Mouse (Mus musculus) cerebellum, adult 11 months (tissue): Measurements from ENCODE around the gene Pml.

Source experiments
- DNase-seq: peaks from one replicate; pipeline ENCODE4 v3.0.0; 2022

Pml gene

GRCm38 (mm10) chr9:58231746-58232145, 17.8 kb downstream of the Pml start:
- no peak for DNase-seq

DNA sequence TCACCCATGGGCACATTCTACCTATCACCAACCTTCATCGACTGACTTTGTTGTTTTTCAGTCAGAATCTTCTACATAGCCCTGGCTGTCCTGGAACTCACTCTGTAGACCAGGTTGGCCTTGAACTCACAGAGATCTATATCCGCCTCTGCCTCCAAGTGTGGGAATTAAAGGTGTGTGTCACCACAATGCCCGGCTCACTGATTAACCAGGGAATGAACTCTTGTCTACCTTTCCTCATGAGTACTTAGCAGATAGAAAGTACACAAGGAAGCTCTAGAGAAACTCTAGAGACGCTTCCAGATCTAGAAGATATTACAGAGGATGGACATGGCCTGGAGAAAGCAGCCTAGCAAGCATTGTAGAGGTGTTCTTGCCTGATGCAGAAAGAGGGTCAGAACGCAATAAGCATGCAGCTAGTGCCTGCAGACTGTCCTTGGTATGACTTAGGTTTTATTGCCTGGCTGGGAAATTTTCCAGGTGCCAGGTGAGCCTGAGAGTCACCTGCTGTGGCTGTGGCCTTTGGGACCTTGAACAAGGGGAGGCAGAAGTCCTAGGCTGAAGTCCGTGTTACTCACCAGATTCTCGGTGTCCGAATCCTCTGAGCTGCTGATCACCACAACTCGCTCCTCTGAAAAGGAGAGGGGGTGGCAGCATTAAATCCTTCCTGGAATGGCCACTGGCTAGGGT, 20.7 kb downstream of the Pml start:
- no peak for DNase-seq

DNA sequence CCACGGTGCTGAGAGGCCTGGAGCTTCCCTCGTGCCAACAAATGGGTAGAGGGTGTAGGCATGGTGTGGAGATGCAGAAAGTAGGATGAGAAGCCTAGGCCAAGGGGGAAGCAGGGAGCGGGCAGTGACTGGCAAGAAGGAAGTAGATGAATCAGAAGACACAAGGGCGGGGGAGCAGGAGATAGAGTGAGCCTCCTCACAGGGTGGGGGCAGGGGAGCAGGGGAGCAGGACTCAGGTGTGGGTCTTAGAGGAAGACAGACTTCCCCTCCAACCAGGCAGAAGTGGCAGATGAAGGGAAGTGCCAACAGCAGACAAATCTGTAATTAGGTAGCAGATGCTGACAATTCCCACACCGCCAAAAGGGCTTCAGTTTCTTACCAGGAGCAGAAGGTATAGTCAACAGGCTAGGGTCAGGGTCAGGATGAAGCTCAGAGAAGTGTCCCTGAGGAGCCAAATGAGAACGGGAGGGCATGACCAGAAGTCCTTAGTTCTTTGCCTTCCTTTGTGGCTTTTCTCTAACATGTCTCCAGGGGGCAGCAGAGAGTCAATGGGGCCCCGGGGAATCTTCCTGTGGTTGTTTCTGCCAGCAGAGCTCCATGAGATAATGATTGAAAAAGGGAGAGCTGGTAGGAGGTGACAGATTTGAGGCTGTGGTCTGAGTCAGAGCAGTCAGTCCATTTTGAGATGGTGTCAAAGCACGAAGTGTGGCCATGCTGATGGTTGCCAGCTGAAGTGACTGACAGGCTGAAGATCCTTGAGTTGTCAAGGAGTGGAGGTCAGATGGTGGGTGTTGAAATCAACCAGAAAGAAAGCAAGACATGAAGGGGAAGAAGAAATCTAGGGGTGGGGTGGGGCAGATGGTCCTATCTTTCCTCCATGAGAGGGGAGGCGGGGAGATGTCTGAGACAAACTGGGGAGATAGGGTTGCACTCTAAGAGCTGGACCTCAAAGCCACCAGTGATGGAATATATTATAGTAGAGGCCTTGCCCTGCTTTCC, 23.4 kb downstream of the Pml start:
- DNase-seq, result peak; percentile 33

- DNase-seq, result no peak
Measured at GRCm38 (mm10) chr9:58224356-58224755, 25.2 kb downstream of the Pml start.

DNA sequence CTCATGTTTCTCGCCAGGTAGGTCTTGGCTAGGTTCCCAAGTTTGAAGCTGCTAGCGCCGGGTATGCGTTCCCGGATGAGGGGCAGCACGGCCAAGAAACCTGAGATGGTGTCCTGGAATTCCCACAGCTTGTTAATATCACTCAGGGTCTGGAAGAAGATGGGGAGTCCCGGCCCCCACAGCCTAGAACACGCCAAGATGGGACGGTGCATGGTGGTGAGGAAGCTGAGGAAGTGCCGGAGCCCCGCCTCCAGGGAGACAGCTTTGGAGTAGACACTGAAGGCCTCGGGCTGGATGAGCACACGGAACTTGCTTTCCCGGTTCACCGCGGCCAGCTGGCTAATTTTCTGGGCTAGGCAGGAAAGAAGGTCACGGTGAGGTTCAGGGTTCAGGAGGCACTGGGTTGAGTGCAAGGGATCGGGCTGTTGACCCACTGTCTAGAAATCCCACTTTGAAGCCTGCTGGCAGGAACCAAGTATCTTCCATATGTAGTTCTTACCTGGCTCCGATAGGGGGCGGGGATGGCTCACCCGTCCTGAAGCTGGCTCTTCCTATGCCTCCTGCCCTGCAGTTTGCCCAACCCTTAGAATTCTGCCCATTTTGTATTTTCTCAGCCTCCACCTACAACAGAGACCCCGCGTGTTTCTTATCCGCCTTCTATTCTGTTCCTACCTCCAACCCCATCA, 29.2 kb downstream of the Pml start:
- peak; percentile 25 for DNase-seq

GRCm38 (mm10) chr9:58218539-58218938, 31.0 kb downstream of the Pml start:
- no peak for DNase-seq

- DNase-seq, result no peak
Measured at GRCm38 (mm10) chr9:58216402-58216801, 33.2 kb downstream of the Pml start.

GRCm38 (mm10) chr9:58214519-58215180, 34.9 kb downstream of the Pml start:
- no peak for DNase-seq

GRCm38 (mm10) chr9:58213865-58214264, 35.7 kb downstream of the Pml start:
- no peak for DNase-seq

DNA sequence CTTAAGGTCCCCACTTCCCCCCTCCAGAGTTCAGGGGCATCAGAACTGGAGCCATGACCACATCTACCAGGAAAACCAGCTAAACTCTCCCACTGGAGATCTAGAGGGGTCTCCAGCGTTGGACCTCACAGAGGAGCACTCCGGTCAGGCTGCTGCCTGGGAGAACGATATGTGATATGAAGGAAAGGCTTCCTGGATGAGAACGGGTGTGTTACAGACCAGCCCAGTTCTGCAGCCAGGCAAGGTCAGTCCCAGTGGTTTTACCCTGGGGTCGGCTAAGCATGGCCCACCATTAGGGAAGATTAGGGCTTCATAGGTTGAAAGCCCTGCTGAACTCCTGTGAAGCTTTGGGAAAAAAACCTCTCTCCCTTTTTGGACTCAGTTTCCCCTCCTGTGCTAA, 36.2 kb downstream of the Pml start:
- DNase-seq, result no peak

DNA sequence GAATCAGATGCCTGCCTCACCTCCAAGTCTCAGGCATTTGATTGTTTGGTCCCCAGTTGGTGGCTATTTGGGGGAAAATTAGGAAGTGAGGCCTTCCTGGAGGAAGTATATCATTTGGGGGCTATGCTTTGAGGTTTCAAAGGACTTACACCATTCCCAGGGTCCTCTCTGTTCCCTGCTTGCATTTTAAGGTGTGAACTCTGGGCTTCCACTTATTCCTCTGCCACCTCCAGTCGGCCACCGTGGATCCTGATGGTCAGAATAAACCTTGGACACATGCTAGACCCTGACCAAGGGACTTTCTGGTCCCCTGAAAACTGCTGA, 39.3 kb downstream of the Pml start:
- DNase-seq, result no peak

- no peak for DNase-seq
Measured at GRCm38 (mm10) chr9:58209462-58210303, 39.9 kb downstream of the Pml start.

DNA sequence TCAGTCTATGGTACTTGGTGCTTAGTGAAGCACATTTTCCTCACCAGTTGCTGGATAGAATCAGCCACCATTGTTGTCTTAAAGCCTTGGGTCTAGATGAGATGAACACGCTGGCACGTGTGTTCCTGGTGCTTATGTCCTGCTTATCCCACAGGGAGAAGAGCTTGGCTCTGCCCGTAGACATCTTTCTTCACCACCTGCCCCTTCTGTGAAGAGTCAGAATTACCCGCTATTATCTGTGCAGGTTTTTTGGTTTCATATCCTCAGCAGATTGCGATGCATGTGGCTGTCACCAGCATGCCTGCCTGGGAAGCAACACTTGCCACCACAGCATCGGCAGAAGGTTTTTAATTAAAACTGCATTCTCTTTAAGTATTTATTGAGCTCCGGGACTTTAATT, 43.6 kb downstream of the Pml start:
- DNase-seq, result no peak

GRCm38 (mm10) chr9:58204448-58205000, 45.1 kb downstream of the Pml start:
- peak; percentile 87 for DNase-seq

- peak; percentile 16 for DNase-seq
Measured at GRCm38 (mm10) chr9:58203516-58204447, 45.8 kb downstream of the Pml start, which contains the start of the genes Islr and Islr2. Gene Islr (minus strand): TSS chr9:58204306. Gene Islr2 (minus strand): TSS chr9:58204319.

GRCm38 (mm10) chr9:58202676-58203453, 46.7 kb downstream of the Pml start:
- DNase-seq, result no peak

- no peak for DNase-seq
Measured at GRCm38 (mm10) chr9:58201861-58202549, 47.6 kb downstream of the Pml start.

DNA sequence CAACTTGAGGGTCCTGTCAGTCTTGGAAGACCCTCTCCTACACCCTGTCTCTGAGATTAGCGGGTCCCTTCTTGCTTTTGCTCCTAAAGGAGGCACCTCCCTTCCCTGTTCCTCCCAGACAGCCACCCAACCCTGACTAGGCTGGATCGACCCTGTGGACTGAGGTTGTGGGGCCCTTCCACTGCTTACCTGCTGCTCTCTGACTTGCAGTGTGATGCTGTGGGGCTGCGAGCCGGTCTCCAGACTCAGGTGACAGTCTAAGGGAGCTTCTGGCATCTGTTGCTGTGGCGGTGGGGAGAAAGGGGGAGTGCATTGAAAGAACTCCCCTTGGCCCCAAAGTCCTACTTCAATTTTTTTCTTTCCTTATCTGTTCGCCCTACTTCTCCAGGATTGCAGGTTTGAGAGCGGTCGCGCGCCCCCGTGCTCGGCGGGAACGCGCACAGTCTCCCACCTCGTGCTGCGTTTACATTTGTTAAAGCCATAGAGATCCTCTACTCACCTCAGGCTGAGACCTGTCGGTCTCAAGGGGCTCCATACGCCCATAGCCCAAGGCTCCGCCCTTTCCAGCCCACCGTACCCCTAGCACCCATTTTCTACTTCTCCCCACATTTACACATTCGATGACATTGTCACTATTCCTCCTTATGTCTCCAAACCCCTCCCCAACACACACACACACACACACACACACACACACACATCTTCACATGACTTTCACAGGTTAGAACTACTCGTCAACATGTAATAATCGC, 48.3 kb downstream of the Pml start:
- no peak for DNase-seq
